Comparison of ENCODE assay signal across 27 mouse cellular contexts in genomic region chr1:138975945-138976344, GRCm38 (mm10). TPM values are rescaled to one million over a fixed set of nuclear protein-coding genes. Genes with fewer than 3 reads are reported as not detected.
DNase-seq lines count a peak whose midpoint lies in the region; ATAC-seq and TF ChIP-seq lines count a peak whose summit lies in the region.
"Had no signal": no experiment of that assay in that cellular context is flagged by ENCODE, and none has a peak within 500 bp of the region (broad histone marks: within the 10 kb centered on the region; RNA-seq: fewer than 3 reads in every experiment).

No protein-coding gene starts in this region.

- TF ChIP-seq POLR2A in lung, adult 2 months (IDR thresholded peaks at IDR 0.05; ENCODE audit: borderline replicate concordance, extremely low read depth, low read depth, low read length) = no peak

- no peak for TF ChIP-seq CTCF in G1E (IDR thresholded peaks at IDR 0.05; ENCODE audit: low read depth, low read length)
- no peak for TF ChIP-seq CTCF in lung, adult 2 months (IDR thresholded peaks at IDR 0.05; ENCODE audit: insufficient read depth, low read length)

- peaks cover 33% of the 10 kb centered on the region for H3K36me3 ChIP-seq in G1E (replicated peaks)
- H3K36me3 ChIP-seq: heart, embryonic 13.5 days; hindbrain, embryonic 13.5 days; intestine, embryonic 15.5 days; liver, embryonic 13.5 days; lung, embryonic 15.5 days; midbrain, embryonic 10.5 days; neural tube, embryonic 15.5 days had no signal

- H3K27me3 ChIP-seq in G1E (ENCODE audit: insufficient read depth, low read length) = no peaks in the 10 kb centered on the region
- H3K27me3 ChIP-seq: heart, embryonic 13.5 days; hindbrain, embryonic 13.5 days; intestine, embryonic 15.5 days; liver, embryonic 13.5 days; lung, embryonic 15.5 days; neural tube, embryonic 15.5 days; Patski had no signal

- H3K4me3 ChIP-seq in G1E (ENCODE audit: low read depth, low read length) = no peak overlapping the region
- H3K4me3 ChIP-seq in lung, adult 2 months (replicated peaks; ENCODE audit: extremely low read depth, low read depth, low read length) = no peak overlapping the region
- H3K4me3 ChIP-seq: heart, embryonic 13.5 days; hindbrain, embryonic 13.5 days; intestine, embryonic 15.5 days; liver, embryonic 13.5 days; lung, embryonic 15.5 days; midbrain, embryonic 10.5 days; neural tube, embryonic 15.5 days had no signal

- 26% methylated on average over 1 of the region's 1 CpGs for WGBS in lung, adult 2 months

- no peaks in the 10 kb centered on the region for H3K9me3 ChIP-seq in G1E (replicated peaks)
- H3K9me3 ChIP-seq: heart, embryonic 13.5 days; hindbrain, embryonic 13.5 days; intestine, embryonic 15.5 days; liver, embryonic 13.5 days; lung, embryonic 15.5 days; midbrain, embryonic 10.5 days; neural tube, embryonic 15.5 days had no signal

- H3K4me1 ChIP-seq in G1E (ENCODE audit: insufficient read depth, low read depth, low read length) = peaks cover 47% of the 10 kb centered on the region
- peaks cover 7% of the 10 kb centered on the region for H3K4me1 ChIP-seq in lung, adult 2 months (ENCODE audit: control insufficient read depth, insufficient read depth, low read length)
- H3K4me1 ChIP-seq: hindbrain, embryonic 13.5 days; intestine, embryonic 15.5 days; midbrain, embryonic 10.5 days; neural tube, embryonic 15.5 days had no signal

- peak; percentile 92 for ATAC-seq in G1E (ENCODE audit: extremely low read depth, insufficient number of reproducible peaks, low FRiP score, poor library complexity, severe bottlenecking)
- ATAC-seq: forebrain, embryonic 14.5 days; intestine, embryonic 15.5 days; midbrain, embryonic 16.5 days; Patski had no signal

- peak; percentile 73 for DNase-seq in A20 (ENCODE audit: low read depth, low spot score)
- DNase-seq in G1E (ENCODE audit: low spot score) = peak; percentile 34
- peak; percentile 74 for DNase-seq in induced T-regulatory cell, adult 2 months (ENCODE audit: low read depth)
- peak; percentile 42 for DNase-seq in naive thymus-derived CD4-positive, alpha-beta T cell, adult 2 months (ENCODE audit: low read depth)
- DNase-seq in cerebellum, adult 9-10 months = no peak
- no peak for DNase-seq in cerebellum, postnatal 36 days
- no peak for DNase-seq in lung, adult 2 months
- DNase-seq: adrenal gland, adult 2 months; cerebellum, adult 11 months; cerebellum, postnatal 10 days; embryo, embryonic 11 days; gastrocnemius, postnatal 10 days; heart, adult 18-20 months; heart, postnatal 14 days; kidney, adult 8-10 months; kidney, postnatal 10 days; liver, embryonic 13.5 days; lung, postnatal 36 days had no signal

RNA-seq across cellular contexts. Expression of gene Dennd1b, which starts 12.7 kb away (rescaled TPM):
- total RNA-seq in G1E (2014; fragmentation: Nextera tagmentation) (51.7 and 57.2 TPM in 2 replicates), G1E (2017) (36.3 and 39.2 TPM in 2 replicates)
- 4.4 and 4.9 TPM in 2 replicates for polyA plus RNA-seq in G1E (2012)
- 4.7 and 7.3 TPM in 2 replicates for polyA plus RNA-seq in lung, adult 2 months (2012; rRNA removed)

Comparison
In these comparisons a context has a peak if more than half of its experiments do, and no peak if none do; other contexts are left out.
1. DNase-seq: peak in A20 (single experiment), G1E (single experiment), induced T-regulatory cell, adult 2 months (single experiment) and naive thymus-derived CD4-positive, alpha-beta T cell, adult 2 months (single experiment); none in cerebellum, adult 9-10 months (single experiment), cerebellum, postnatal 36 days (0 of 2) and lung, adult 2 months (single experiment).